Mouse (Mus musculus) kidney, embryonic 14.5 days (tissue): ENCODE data around the gene Slc43a2. TPM values are rescaled to one million over a fixed set of nuclear protein-coding genes. Genes with fewer than 3 reads are reported as not detected.
"Not testable (repeated sequence)": the region's sequence is repeated elsewhere in the genome, so short reads cannot be mapped to it uniquely, and the experiment has no call there.

Experiments
- ATAC-seq: fragments of 200-750 bp; cut with Nextera tagmentation; 2 replicates; pipeline ENCODE4 v1.8.0; 2017; ENCODE audit warnings: moderate number of reproducible peaks, mild to moderate bottlenecking, moderate TSS enrichment, moderate library complexity; ENCODE audit not compliant: low FRiP score, low TSS enrichment
- H3K27ac ChIP-seq: fragments of 300-500 bp; sonication (generic); 2 replicates; pipeline ENCODE4 v1.5.1; 2014; ENCODE audit warnings: low read depth, mild to moderate bottlenecking, low read length, moderate library complexity, mixed read lengths
- H3K27me3 ChIP-seq: fragments of 300-500 bp; sonication (generic); 2 replicates; pipeline ENCODE4 v1.6.1; 2014; ENCODE audit warnings: mild to moderate bottlenecking, low read length; ENCODE audit not compliant: control insufficient read depth, insufficient read depth
- H3K36me3 ChIP-seq: fragments of 300-500 bp; sonication (generic); 2 replicates; pipeline ENCODE4 v1.6.1; 2014; ENCODE audit warnings: low read length, mixed read lengths; ENCODE audit not compliant: control insufficient read depth, insufficient read depth
- H3K4me1 ChIP-seq: fragments of 300-500 bp; sonication (generic); 2 replicates; pipeline ENCODE4 v1.6.1; 2014; ENCODE audit warnings: low read length, mixed read lengths; ENCODE audit not compliant: control insufficient read depth, insufficient read depth
- H3K4me2 ChIP-seq: fragments of 300-500 bp; sonication (generic); replicated peaks from 2 replicates; pipeline ENCODE4 v1.6.1; 2014; ENCODE audit warnings: low read depth, mild to moderate bottlenecking, low read length
- H3K4me3 ChIP-seq: fragments of 300-500 bp; sonication (generic); 2 replicates; pipeline ENCODE4 v1.5.1; 2014; ENCODE audit warnings: mild to moderate bottlenecking, low read length
- H3K9ac ChIP-seq: fragments of 300-500 bp; sonication (generic); 2 replicates; pipeline ENCODE4 v1.6.1; 2014; ENCODE audit warnings: low read depth, mild to moderate bottlenecking, low read length, moderate library complexity
- H3K9me3 ChIP-seq: fragments of 300-500 bp; sonication (generic); 2 replicates; pipeline ENCODE4 v1.6.1; 2016; ENCODE audit warnings: low read length; ENCODE audit not compliant: control insufficient read depth
- WGBS: fragments of 180-500 bp; shearing (Covaris S2); extraction: QIAGEN DNeasy Blood & Tissue Kit; methylation state at CpG from one replicate; pipeline ENCODE4 v1.1.7; 2014; 5-methylcytosine and 5-hydroxymethylcytosine counted together
- polyA plus RNA-seq: library from polyadenylated mRNA; unstranded; fragments of >200 nt; fragmentation: Nextera tagmentation; extraction: Ambion mirVana; gene quantifications from 2 replicates; pipeline ENCODE4 v1.2.1, GENCODE M21; 2014

Gene Slc43a2
- polyA plus RNA-seq, 1 experiment from 2014 or later, result 6.0 TPM

GRCm38 (mm10) chr11:75599802-75600201, 68.3 kb downstream of the Slc43a2 start:
- 93% methylated on average over 17 of the region's 17 CpGs for WGBS
- not testable (repeated sequence) for H3K27me3 ChIP-seq, H3K9me3 ChIP-seq, H3K4me2 ChIP-seq, H3K9ac ChIP-seq, H3K27ac ChIP-seq, ATAC-seq, H3K4me3 ChIP-seq, H3K4me1 ChIP-seq
- peaks cover 72% of the 10 kb centered on the region for H3K36me3 ChIP-seq

GRCm38 (mm10) chr11:75604826-75605225, 73.3 kb downstream of the Slc43a2 start:
- ATAC-seq, result no peak

GRCm38 (mm10) chr11:75605318-75605717, 73.8 kb downstream of the Slc43a2 start:
- Histone ChIP-seq H3K9ac (no peak overlapping the region), H3K27ac (no peak overlapping the region), H3K4me3 (no peak overlapping the region), H3K4me2 (no peak overlapping the region), H3K4me1 (0 out of 2 replicates have a peak, but pooled peaks cover 4% of the 10 kb centered on the region), H3K36me3 (peaks cover 77% of the 10 kb centered on the region), H3K9me3 (no peaks in the 10 kb centered on the region), H3K27me3 (no peaks in the 10 kb centered on the region)
- ATAC-seq, result no peak
- WGBS, result 78% methylated on average over 1 of the region's 1 CpGs

More at GRCm38 (mm10) chr11:75604826-75605225, 73.3 kb downstream of the Slc43a2 start:
- Histone ChIP-seq H3K4me1 (0 out of 2 replicates have a peak, but pooled peaks cover 4% of the 10 kb centered on the region), H3K9me3 (no peaks in the 10 kb centered on the region), H3K27ac (no peak overlapping the region), H3K9ac (no peak overlapping the region), H3K36me3 (peaks cover 77% of the 10 kb centered on the region), H3K27me3 (no peaks in the 10 kb centered on the region), H3K4me2 (no peak overlapping the region), H3K4me3 (no peak overlapping the region)
- 93% methylated on average over 5 of the region's 5 CpGs for WGBS

GRCm38 (mm10) chr11:75608776-75609175, 77.3 kb downstream of the Slc43a2 start:
- 91% methylated on average over 5 of the region's 5 CpGs for WGBS

GRCm38 (mm10) chr11:75610021-75610420, 78.5 kb downstream of the Slc43a2 start:
- H3K4me1 ChIP-seq, result 0 out of 2 replicates have a peak, but pooled peaks cover 4% of the 10 kb centered on the region
- H3K27me3 ChIP-seq, result no peaks in the 10 kb centered on the region
- H3K9me3 ChIP-seq, result no peaks in the 10 kb centered on the region
- no peak overlapping the region for H3K9ac ChIP-seq
- 86% methylated on average over 2 of the region's 2 CpGs for WGBS
- no peak for ATAC-seq
- H3K36me3 ChIP-seq, result peaks cover 71% of the 10 kb centered on the region
- H3K4me2 ChIP-seq, result no peak overlapping the region
- no peak overlapping the region for H3K4me3 ChIP-seq
- H3K27ac ChIP-seq, result no peak overlapping the region

More at GRCm38 (mm10) chr11:75608776-75609175, 77.3 kb downstream of the Slc43a2 start:
- no peaks in the 10 kb centered on the region for H3K27me3 ChIP-seq
- H3K36me3 ChIP-seq, result peaks cover 76% of the 10 kb centered on the region
- H3K9ac ChIP-seq, result no peak overlapping the region
- no peak overlapping the region for H3K4me3 ChIP-seq
- no peak for ATAC-seq
- 0 out of 2 replicates have a peak, but pooled peaks cover 4% of the 10 kb centered on the region for H3K4me1 ChIP-seq
- H3K4me2 ChIP-seq, result no peak overlapping the region
- H3K9me3 ChIP-seq, result no peaks in the 10 kb centered on the region
- H3K27ac ChIP-seq, result no peak overlapping the region

- Histone ChIP-seq H3K9me3 (no peaks in the 10 kb centered on the region), H3K36me3 (peaks cover 62% of the 10 kb centered on the region), H3K4me1 (no peaks in the 10 kb centered on the region), H3K4me3 (no peak overlapping the region), H3K9ac (no peak overlapping the region), H3K4me2 (no peak overlapping the region), H3K27ac (no peak overlapping the region), H3K27me3 (no peaks in the 10 kb centered on the region)
- 100% methylated on average over 1 of the region's 1 CpGs for WGBS
- no peak for ATAC-seq
These were observed 83.3 kb downstream of the Slc43a2 start for GRCm38 (mm10) chr11:75614769-75615168.

GRCm38 (mm10) chr11:75615556-75615955, 84.1 kb downstream of the Slc43a2 start:
- no peak overlapping the region for H3K4me2 ChIP-seq
- no peak overlapping the region for H3K27ac ChIP-seq
- 95% methylated on average over 2 of the region's 2 CpGs for WGBS
- no peak overlapping the region for H3K9ac ChIP-seq
- no peaks in the 10 kb centered on the region for H3K27me3 ChIP-seq
- no peak overlapping the region for H3K4me3 ChIP-seq
- H3K9me3 ChIP-seq, result no peaks in the 10 kb centered on the region
- ATAC-seq, result no peak
- H3K36me3 ChIP-seq, result peaks cover 62% of the 10 kb centered on the region
- no peaks in the 10 kb centered on the region for H3K4me1 ChIP-seq

DNA sequence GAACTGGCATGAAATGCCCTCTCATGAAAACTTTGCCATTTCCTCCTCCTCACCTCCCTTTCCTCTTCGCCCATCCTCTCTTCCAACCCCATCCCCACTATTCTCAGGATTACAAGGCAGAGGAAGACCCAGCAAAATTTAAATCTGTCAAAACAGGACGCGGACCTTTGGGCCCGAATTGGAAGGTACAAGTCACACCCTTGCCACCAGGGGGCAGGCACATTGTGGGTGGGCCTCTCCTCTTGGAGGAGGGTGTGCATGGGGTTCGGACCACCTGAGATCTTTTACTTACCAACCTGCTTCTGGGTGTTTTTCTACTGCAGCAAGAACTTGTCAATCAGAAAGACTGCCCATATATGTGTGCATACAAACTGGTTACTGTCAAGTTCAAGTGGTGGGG, 87.6 kb downstream of the Slc43a2 start:
- Histone ChIP-seq H3K9me3 (no peaks in the 10 kb centered on the region), H3K4me3 (no peak overlapping the region), H3K27me3 (no peaks in the 10 kb centered on the region), H3K9ac (no peak overlapping the region), H3K4me1 (peaks cover under 1% of the 10 kb centered on the region; the same call in 1 of the 2 replicates), H3K4me2 (no peak overlapping the region), H3K36me3 (peaks cover 55% of the 10 kb centered on the region), H3K27ac (no peak overlapping the region)
- 92% methylated on average over 5 of the region's 5 CpGs for whole genome bisulfite sequencing
- no peak for ATAC-seq

DNA sequence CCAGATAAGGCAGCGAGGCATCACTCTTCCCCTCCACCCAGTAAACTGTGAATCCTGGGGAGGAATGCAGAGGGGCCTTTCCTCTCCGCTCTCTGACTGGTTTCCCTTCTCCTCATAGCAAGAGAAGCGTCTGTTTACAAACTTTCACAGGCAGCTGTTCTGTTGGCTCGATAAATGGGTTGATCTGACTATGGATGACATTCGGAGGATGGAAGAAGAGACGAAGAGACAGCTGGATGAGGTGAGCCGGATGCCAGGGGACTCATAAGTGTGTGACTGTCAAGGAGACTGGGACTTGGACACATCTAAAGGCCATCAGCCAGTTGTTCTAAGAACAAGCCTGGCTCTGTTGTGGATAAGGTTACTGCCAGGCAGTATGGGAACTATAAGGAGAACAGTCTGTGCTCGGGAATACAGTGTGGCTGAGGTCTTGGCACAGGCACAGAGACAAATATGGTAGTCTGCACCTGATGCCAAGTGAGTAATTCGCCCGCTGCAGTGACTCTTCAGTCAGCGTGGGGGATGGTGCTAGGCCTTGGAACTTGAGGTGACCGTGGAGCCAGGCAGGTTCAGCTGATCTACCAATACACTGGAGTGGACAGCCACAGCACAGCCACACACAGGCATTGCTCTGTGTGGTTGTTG, 88.8 kb downstream of the Slc43a2 start:
- Histone ChIP-seq H3K4me3 (no peak overlapping the region), H3K27me3 (no peaks in the 10 kb centered on the region), H3K4me1 (peaks cover 4% of the 10 kb centered on the region; the same call in 1 of the 2 replicates), H3K9ac (no peak overlapping the region), H3K27ac (no peak overlapping the region), H3K36me3 (peaks cover 58% of the 10 kb centered on the region), H3K4me2 (no peak overlapping the region), H3K9me3 (no peaks in the 10 kb centered on the region)
- no peak for ATAC-seq
- 94% methylated on average over 12 of the region's 12 CpGs for WGBS
